Mouse (Mus musculus) R1 (cell line): Measurements from ENCODE around the gene Nckipsd.
A peak's percentile ranks its signal among the peaks of the same experiment; 100 is the strongest.

Experiments used
- DNase-seq: peaks from one replicate; pipeline ENCODE4 v3.0.0-alpha.2; 2018; ENCODE audit warnings: low read depth, low spot score

The Nckipsd gene

GRCm38 (mm10) chr9:108845390-108845789, 37.2 kb downstream of the Nckipsd start:
- DNase-seq = no peak

GRCm38 (mm10) chr9:108847374-108847773, 39.2 kb downstream of the Nckipsd start:
- DNase-seq = no peak

- peak; percentile 50 for DNase-seq
Observed at GRCm38 (mm10) chr9:108848419-108848818, 40.3 kb downstream of the Nckipsd start.

- DNase-seq = no peak
Observed at GRCm38 (mm10) chr9:108852976-108853375, 44.8 kb downstream of the Nckipsd start, which contains the start of gene Slc26a6. Slc26a6 (plus strand) TSS chr9:108853283.

GRCm38 (mm10) chr9:108853635-108854240, 45.6 kb downstream of the Nckipsd start:
- DNase-seq = peak; percentile 98

DNA sequence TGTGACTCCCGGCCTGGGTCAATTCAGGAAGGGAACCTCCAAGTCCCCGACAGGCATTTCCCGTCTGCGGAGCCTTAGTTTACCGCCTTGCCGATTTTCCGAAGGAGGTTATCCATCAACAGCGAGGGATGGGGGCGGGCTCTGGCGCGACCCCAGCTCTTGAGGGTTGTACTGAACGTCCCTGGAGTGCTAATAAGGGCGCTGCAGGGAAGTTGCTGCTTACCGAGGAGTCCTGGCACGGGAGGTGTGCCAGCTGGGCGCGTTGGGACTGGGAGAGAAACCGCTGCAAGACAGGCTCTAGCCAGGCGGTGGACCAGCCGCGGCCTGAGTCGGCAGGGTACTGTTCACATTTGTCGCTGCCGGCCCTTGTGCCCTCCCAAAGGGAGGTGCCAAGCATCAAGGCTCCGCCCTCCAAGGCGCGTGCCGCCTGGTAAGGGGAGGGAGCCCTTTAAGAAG, 46.1 kb downstream of the Nckipsd start:
- DNase-seq = peak; percentile 95

DNA sequence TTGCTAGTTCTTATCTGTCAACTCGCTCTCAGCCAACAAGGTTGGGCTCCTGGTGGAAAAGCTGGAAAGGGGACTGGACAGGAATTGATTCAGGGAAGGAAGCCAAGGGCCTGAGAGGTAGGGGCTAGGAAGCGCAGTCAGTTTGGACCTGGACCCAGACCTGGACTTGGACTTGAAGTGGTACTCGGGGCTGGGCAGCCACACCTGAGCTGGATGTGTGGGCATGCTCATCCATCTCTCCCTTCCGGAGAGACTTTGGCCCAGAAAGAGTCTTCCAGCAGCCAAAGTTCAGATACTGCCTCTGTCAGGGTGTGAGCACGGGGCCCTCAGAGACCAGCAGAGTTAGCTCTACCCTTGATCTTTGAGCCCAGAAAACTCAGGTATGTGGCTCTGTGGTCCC, 47.2 kb downstream of the Nckipsd start:
- no peak for DNase-seq

DNA sequence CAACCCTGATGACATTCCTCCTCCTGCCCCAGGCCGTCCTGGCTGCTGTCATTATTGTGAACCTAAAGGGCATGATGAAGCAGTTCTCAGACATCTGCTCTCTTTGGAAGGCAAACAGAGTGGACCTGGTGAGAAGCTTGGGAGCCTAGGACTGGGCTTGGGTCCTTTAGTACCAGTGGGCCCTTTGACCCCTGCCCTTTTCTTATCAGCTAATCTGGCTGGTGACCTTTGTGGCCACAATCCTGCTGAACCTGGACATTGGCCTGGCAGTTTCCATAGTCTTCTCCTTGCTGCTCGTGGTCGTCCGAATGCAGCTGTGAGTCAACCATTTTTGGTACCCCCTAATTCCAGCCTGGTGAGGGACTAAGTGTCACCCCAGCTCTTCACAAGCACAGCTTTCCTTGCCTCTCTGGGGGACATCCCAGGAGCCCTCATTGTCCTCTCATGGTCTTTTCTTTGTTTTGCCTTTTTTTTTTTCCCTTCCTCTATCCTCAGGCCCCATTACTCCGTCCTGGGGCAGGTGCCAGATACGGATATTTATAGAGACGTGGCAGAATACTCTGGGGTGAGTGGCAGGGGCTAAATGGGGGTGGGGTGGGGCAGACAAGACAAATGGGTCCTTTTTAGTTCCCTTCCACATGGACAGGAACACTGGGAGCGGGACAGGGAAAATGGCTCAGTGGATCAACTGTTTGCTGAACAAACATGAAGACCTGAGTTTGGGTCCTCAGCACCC, 50.8 kb downstream of the Nckipsd start:
- no peak for DNase-seq
